12 mouse cellular contexts compared by ENCODE assay signal in genomic region chr7:82552005-82552404, GRCm38 (mm10).
"Had no signal": no experiment of that assay in that cellular context is flagged by ENCODE, and none has a peak within 500 bp of the region (broad histone marks: within the 10 kb centered on the region; RNA-seq: fewer than 3 reads in every experiment).

No protein-coding gene starts in this region.

- H3K4me1 ChIP-seq: midbrain, embryonic 13.5 days; midbrain, embryonic 15.5 days; neural tube, embryonic 12.5 days had no signal

- ATAC-seq: midbrain, embryonic 13.5 days; midbrain, embryonic 15.5 days had no signal

- H3K4me3 ChIP-seq: megakaryocyte, embryonic 14.5 days; midbrain, embryonic 13.5 days; midbrain, embryonic 15.5 days; neural tube, embryonic 12.5 days had no signal

- H3K27me3 ChIP-seq: megakaryocyte, embryonic 14.5 days; midbrain, embryonic 13.5 days; midbrain, embryonic 15.5 days; neural tube, embryonic 12.5 days had no signal

- DNase-seq: lung, adult 18-20 months; lung, embryonic 14.5 days; lung, postnatal 10 days; lung, postnatal 4 days; right cerebral cortex, postnatal 14 days; thymus, adult 18-20 months; thymus, postnatal 25 days; thymus, postnatal 4 days had no signal

- H3K36me3 ChIP-seq: midbrain, embryonic 13.5 days; midbrain, embryonic 15.5 days; neural tube, embryonic 12.5 days had no signal

- H3K27ac ChIP-seq: midbrain, embryonic 13.5 days; midbrain, embryonic 15.5 days; neural tube, embryonic 12.5 days had no signal
